Mouse (Mus musculus): ENCODE results near the gene Asap3.

The Asap3 gene

GRCm38 (mm10) chr4:136291692-136292091 lies 85.5 kb downstream of the Asap3 start:
- DNase-seq (ENCODE audit: low spot score in 2 of 2) = no peak

All from spleen, postnatal 36 days (tissue).